Mouse (Mus musculus): ENCODE measurements around the gene Spag9. TPM values are rescaled to one million over a fixed set of nuclear protein-coding genes. Genes with fewer than 3 reads are reported as not detected.

Gene Spag9
- total RNA-seq, 2 experiments from 2014 or later = 134 to 170 TPM

Other genes starting within 250 kb of the Spag9 start
- gene Utp18, start 110.3 kb upstream of the Spag9 start, total RNA-seq (2021) = 1 to 10 TPM; 8.5 to 9.8 TPM
- 1 to 10 TPM; 8.8 to 9.7 TPM for gene Mbtd1, start 110.2 kb upstream of the Spag9 start, total RNA-seq (2021)
- 100 to 1,000 TPM; 569 to 638 TPM for gene Nme2, start 39.8 kb upstream of the Spag9 start, total RNA-seq (2021)
- gene Gm20390, start 27.8 kb upstream of the Spag9 start, total RNA-seq (2021) = 10 to 100 TPM; 10.2 to 16.0 TPM
- 10 to 100 TPM in 1 of 2 experiments, 1 to 10 TPM in 1; 10.0 to 11.6 TPM for gene Nme1, start 27.6 kb upstream of the Spag9 start, total RNA-seq (2021)
- gene Tob1, start 215.4 kb downstream of the Spag9 start, total RNA-seq (2021) = 100 to 1,000 TPM; 215 to 238 TPM
- 10 to 100 TPM; 11.1 to 12.6 TPM for gene Wfikkn2, start 249.9 kb downstream of the Spag9 start, total RNA-seq (2021)